Mouse (Mus musculus) myocyte (in vitro differentiated cells): ENCODE measurements around the gene Trip12. TPM values are rescaled to one million over a fixed set of nuclear protein-coding genes. Genes with fewer than 3 reads are reported as not detected.

Experiments used
- H3K27me3 ChIP-seq: one replicate; pipeline ENCODE4 v1.6.1; 2011; ENCODE audit not compliant: control insufficient read depth, insufficient read depth, insufficient read length
- H3K36me3 ChIP-seq: one replicate; pipeline ENCODE4 v1.6.1; 2011; ENCODE audit not compliant: control insufficient read depth, insufficient read depth
- H3K4me2 ChIP-seq: one replicate; pipeline ENCODE4 v1.6.1; 2011; ENCODE audit warnings: low read depth, control low read depth
- H3K4me3 ChIP-seq: one replicate; pipeline ENCODE4 v1.5.1; 2011; ENCODE audit warnings: mild to moderate bottlenecking, control low read depth, moderate library complexity
- H3K79me2 ChIP-seq: one replicate; pipeline ENCODE4 v1.6.1; 2011; ENCODE audit not compliant: control insufficient read depth, insufficient read depth
- H3ac ChIP-seq: one replicate; pipeline ENCODE4 v1.6.1; 2011; ENCODE audit not compliant: control insufficient read depth, insufficient read length
- CEBPB ChIP-seq: IDR thresholded peaks from 2 replicates; pipeline ENCODE4 v1.6.1; 2011; ENCODE audit warnings: mild to moderate bottlenecking, moderate library complexity; ENCODE audit not compliant: poor library complexity, insufficient read depth, severe bottlenecking
- E2F4 ChIP-seq: IDR thresholded peaks from one replicate; pipeline ENCODE4 v1.6.1; 2011; ENCODE audit warnings: mild to moderate bottlenecking, control low read depth, moderate library complexity; ENCODE audit not compliant: insufficient read depth
- MAX ChIP-seq: IDR thresholded peaks from one replicate; pipeline ENCODE4 v1.6.1; 2011; ENCODE audit warnings: low read depth, mild to moderate bottlenecking, control low read depth
- MYOD1 ChIP-seq, 3 experiments: IDR thresholded peaks; one replicate each; pipeline ENCODE4 v1.6.1; 2011; ENCODE audit warnings: control low read depth in 2 of 3, low read depth in 2 of 3, mild to moderate bottlenecking in 2 of 3, moderate library complexity in 1 of 3; ENCODE audit not compliant: insufficient read length in 2 of 3, control insufficient read depth in 1 of 3
- MYOG ChIP-seq, 3 experiments: IDR thresholded peaks; one replicate each; pipeline ENCODE4 v1.6.1; 2011; ENCODE audit warnings: control low read depth in 2 of 3, low read depth in 2 of 3, mild to moderate bottlenecking in 2 of 3; ENCODE audit not compliant: insufficient read length in 2 of 3, control insufficient read depth in 1 of 3, insufficient read depth in 1 of 3
- POLR2A ChIP-seq: IDR thresholded peaks from one replicate; pipeline ENCODE4 v1.6.1; 2011; ENCODE audit warnings: low read depth, mild to moderate bottlenecking, control low read depth, moderate library complexity; ENCODE audit not compliant: insufficient read length
- POLR2AphosphoS2 ChIP-seq: IDR thresholded peaks from one replicate; pipeline ENCODE4 v1.6.1; 2011; ENCODE audit warnings: low read depth, control low read depth; ENCODE audit not compliant: insufficient read length
- REST ChIP-seq: IDR thresholded peaks from one replicate; pipeline ENCODE4 v1.6.1; 2011; ENCODE audit warnings: mild to moderate bottlenecking, control low read depth, moderate library complexity; ENCODE audit not compliant: insufficient read depth, insufficient read length
- SRF ChIP-seq: IDR thresholded peaks from one replicate; pipeline ENCODE4 v1.6.1; 2011; ENCODE audit warnings: low read depth; ENCODE audit not compliant: control insufficient read depth, insufficient read length
- TCF12 ChIP-seq: IDR thresholded peaks from one replicate; pipeline ENCODE4 v1.6.1; 2011; ENCODE audit warnings: mild to moderate bottlenecking, control low read depth; ENCODE audit not compliant: poor library complexity, insufficient read depth, severe bottlenecking
- TCF3 ChIP-seq: IDR thresholded peaks from one replicate; pipeline ENCODE4 v1.6.1; 2011; ENCODE audit warnings: low read depth, control low read depth; ENCODE audit not compliant: insufficient read length
- USF1 ChIP-seq: IDR thresholded peaks from one replicate; pipeline ENCODE4 v1.6.1; 2011; ENCODE audit warnings: low read depth, mild to moderate bottlenecking, control low read depth, moderate library complexity
- polyA plus RNA-seq: library from polyadenylated mRNA; unstranded; fragments of >200 nt; fragmentation: generic; extraction: Trizol; gene quantifications from one replicate; pipeline ENCODE4 v1.2.1, GENCODE M21; 2012; ENCODE audit warnings: missing spikeins

Trip12 gene
- polyA plus RNA-seq, 1 experiment: 52.6 TPM

GRCm38 (mm10) chr1:84854966-84855365 lies 14.7 kb upstream of the Trip12 start:
- H3ac ChIP-seq: no peak overlapping the region
- no peaks in the 10 kb centered on the region for H3K27me3 ChIP-seq
- H3K36me3 ChIP-seq: no peaks in the 10 kb centered on the region
- H3K79me2 ChIP-seq: no peaks in the 10 kb centered on the region
- TF ChIP-seq MYOD1 (IDR thresholded peaks at IDR 0.05; ENCODE audit: control insufficient read depth in 1 of 3, insufficient read length in 2 of 3, low read depth in 2 of 3): no peak
- no peak for TF ChIP-seq MAX
- no peak for TF ChIP-seq SRF
- TF ChIP-seq CEBPB: no peak
- no peak for TF ChIP-seq REST
- TF ChIP-seq TCF12: no peak
- TF ChIP-seq POLR2AphosphoS2: no peak
- TF ChIP-seq E2F4: no peak
- H3K4me2 ChIP-seq: no peak overlapping the region
- H3K4me3 ChIP-seq: no peak overlapping the region

GRCm38 (mm10) chr1:84853721-84854120 lies 13.4 kb upstream of the Trip12 start:
- Histone ChIP-seq H3K79me2 (no peaks in the 10 kb centered on the region), H3K27me3 (no peaks in the 10 kb centered on the region), H3K36me3 (no peaks in the 10 kb centered on the region), H3K4me2 (no peak overlapping the region), H3ac (no peak overlapping the region), H3K4me3 (no peak overlapping the region)
- TF ChIP-seq CEBPB (no peak), POLR2A (no peak), REST (no peak), E2F4 (no peak), MYOG (IDR thresholded peaks at IDR 0.05; ENCODE audit: control insufficient read depth in 1 of 3, insufficient read depth in 1 of 3, insufficient read length in 2 of 3, low read depth in 2 of 3) (no peak), MYOD1 (IDR thresholded peaks at IDR 0.05; ENCODE audit: control insufficient read depth in 1 of 3, insufficient read length in 2 of 3, low read depth in 2 of 3) (no peak), POLR2AphosphoS2 (no peak), TCF12 (no peak), USF1 (no peak), SRF (no peak), TCF3 (no peak), MAX (no peak)

GRCm38 (mm10) chr1:84851512-84852235 lies 11.4 kb upstream of the Trip12 start:
- Histone ChIP-seq H3K4me2 (no peak overlapping the region), H3K27me3 (no peaks in the 10 kb centered on the region), H3K36me3 (no peaks in the 10 kb centered on the region), H3K4me3 (no peak overlapping the region), H3ac (no peak overlapping the region), H3K79me2 (no peaks in the 10 kb centered on the region)
- TF ChIP-seq REST (no peak), TCF3 (no peak), POLR2A (no peak), TCF12 (no peak), SRF (no peak), POLR2AphosphoS2 (no peak), CEBPB (no peak), MYOG (IDR thresholded peaks at IDR 0.05; ENCODE audit: control insufficient read depth in 1 of 3, insufficient read depth in 1 of 3, insufficient read length in 2 of 3, low read depth in 2 of 3) (no peak), USF1 (no peak), MAX (no peak), MYOD1 (IDR thresholded peaks at IDR 0.05; ENCODE audit: control insufficient read depth in 1 of 3, insufficient read length in 2 of 3, low read depth in 2 of 3) (no peak), E2F4 (no peak)

- H3K27me3 ChIP-seq: no peaks in the 10 kb centered on the region
- TF ChIP-seq MYOD1 (IDR thresholded peaks at IDR 0.05; ENCODE audit: control insufficient read depth in 1 of 3, insufficient read length in 2 of 3, low read depth in 2 of 3) (no peak), MYOG (IDR thresholded peaks at IDR 0.05; ENCODE audit: control insufficient read depth in 1 of 3, insufficient read depth in 1 of 3, insufficient read length in 2 of 3, low read depth in 2 of 3) (no peak), USF1 (no peak), REST (no peak), SRF (no peak), MAX (no peak), TCF3 (no peak), CEBPB (no peak), POLR2A (no peak), E2F4 (no peak), POLR2AphosphoS2 (no peak), TCF12 (no peak)
- no peaks in the 10 kb centered on the region for H3K79me2 ChIP-seq
- H3K36me3 ChIP-seq: no peaks in the 10 kb centered on the region
- H3ac ChIP-seq: no peak overlapping the region
- H3K4me3 ChIP-seq: no peak overlapping the region
- H3K4me2 ChIP-seq: no peak overlapping the region
Observed at GRCm38 (mm10) chr1:84850471-84850870, 10.2 kb upstream of the Trip12 start.
